Mouse (Mus musculus) small intestine, adult 10 weeks (tissue): Measurements from ENCODE around the gene Olfr830. TPM values are rescaled to one million over a fixed set of nuclear protein-coding genes. Genes with fewer than 3 reads are reported as not detected.

ENCODE experiments used
- polyA plus RNA-seq: library from polyadenylated mRNA; stranded (reverse); fragments of 350-450 nt; fragmentation: Illumina TruSeq; extraction: RNeasy Lipid Tissue Mini Kit (QIAGEN cat#74804); gene quantifications from one replicate; pipeline ENCODE4 v1.2.3, GENCODE M21; 2014; ENCODE audit warnings: low replicate concordance

Gene Olfr830
- polyA plus RNA-seq, result not detected

DNA sequence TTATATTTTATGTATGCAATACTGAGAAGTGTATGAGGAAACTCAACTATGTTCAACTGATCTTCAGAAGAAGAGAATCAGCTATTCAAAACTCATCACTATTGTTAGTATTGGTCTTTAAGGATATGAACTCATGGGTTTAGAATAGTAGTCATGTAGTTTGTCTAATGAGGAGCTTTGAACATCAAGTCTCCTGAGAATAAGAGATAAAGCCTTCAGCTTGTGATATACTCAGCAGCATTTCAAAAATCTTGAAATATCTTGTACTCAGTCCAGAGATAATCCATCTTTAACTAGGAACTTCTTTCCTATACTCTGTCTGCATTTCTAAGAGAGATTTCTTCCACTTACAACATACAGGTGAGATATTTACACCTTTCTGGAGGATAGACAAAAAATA lies at the start of gene Olfr830:
TSS of gene Olfr830 (plus strand) at position 301 of the 400 bp plus-strand sequence.

DNA sequence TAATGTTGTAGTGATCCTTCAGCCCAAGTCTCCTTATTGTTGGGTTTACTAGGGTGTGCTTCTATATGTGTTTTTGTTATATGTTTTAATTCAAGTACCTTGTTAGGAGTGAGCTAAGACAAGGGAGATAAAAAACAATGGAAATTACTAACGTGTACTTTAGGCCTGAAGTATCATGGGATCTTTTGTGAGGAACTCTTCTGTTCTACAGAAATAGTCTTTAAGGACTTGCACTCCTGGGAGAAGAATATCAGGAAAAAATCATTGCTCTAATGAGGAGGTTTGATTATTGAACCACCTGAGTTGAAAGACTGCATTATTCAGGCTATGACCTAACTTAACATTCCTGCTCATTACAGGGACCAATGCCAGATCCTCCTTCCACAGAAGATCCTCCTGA lies 19.9 kb upstream of the Olfr830 start, which contains the start of gene Olfr829:
TSS of gene Olfr829 (plus strand) at position 301 of the 400 bp plus-strand sequence.

Other genes starting within 250 kb of the Olfr830 start
- gene Muc16, start 200.2 kb upstream of the Olfr830 start, polyA plus RNA-seq, result 0.59 TPM
- not detected for gene Olfr24, start 110.7 kb upstream of the Olfr830 start, polyA plus RNA-seq
- not detected for gene Olfr828, start 55.2 kb upstream of the Olfr830 start, polyA plus RNA-seq
- gene Olfr829, start 19.8 kb upstream of the Olfr830 start, polyA plus RNA-seq, result not detected
- not detected for gene Olfr832, start 62.4 kb downstream of the Olfr830 start, polyA plus RNA-seq
- not detected for gene Olfr834, start 113.3 kb downstream of the Olfr830 start, polyA plus RNA-seq
- not detected for gene Olfr835, start 158.0 kb downstream of the Olfr830 start, polyA plus RNA-seq
- gene Olfr836, start 245.7 kb downstream of the Olfr830 start, polyA plus RNA-seq, result not detected